Mouse (Mus musculus): ENCODE data around the gene Mettl8. TPM values are rescaled to one million over a fixed set of nuclear protein-coding genes. Genes with fewer than 3 reads are reported as not detected.

The Mettl8 gene
- polyA plus RNA-seq, 1 experiment from 2014 or later: 18.6 TPM

GRCm38 (mm10) chr2:71071601-71072000, 16.2 kb upstream of the Mettl8 start:
- Histone ChIP-seq H3K36me3 (peaks cover 21% of the 10 kb centered on the region), H3K9me3 (no peaks in the 10 kb centered on the region), H3K4me1 (replicated peaks) (no peaks in the 10 kb centered on the region), H3K4me2 (no peak overlapping the region), H3K27me3 (no peaks in the 10 kb centered on the region), H3K27ac (replicated peaks) (no peak overlapping the region), H3K4me3 (no peak overlapping the region), H3K9ac (no peak overlapping the region)
- 95% methylated on average over 4 of the region's 4 CpGs for WGBS
- ATAC-seq (ENCODE audit: low read depth): no peak

- ATAC-seq (ENCODE audit: low read depth): no peak
These were observed 892 bp upstream of the Mettl8 start for GRCm38 (mm10) chr2:71056115-71056835.

GRCm38 (mm10) chr2:71054716-71055115, 667 bp downstream of the Mettl8 start:
- H3K4me3 ChIP-seq: peak overlapping the region; percentile 87
- peaks cover 16% of the 10 kb centered on the region for H3K36me3 ChIP-seq
- H3K27ac ChIP-seq (replicated peaks): no peak overlapping the region
- 36% methylated on average over 9 of the region's 9 CpGs for WGBS
- peaks cover 16% of the 10 kb centered on the region for H3K4me1 ChIP-seq (replicated peaks)
- peak overlapping the region; percentile 75 for H3K4me2 ChIP-seq
- H3K9me3 ChIP-seq: no peaks in the 10 kb centered on the region
- peak overlapping the region; percentile 81 for H3K9ac ChIP-seq
- no peak for ATAC-seq (ENCODE audit: low read depth)
- no peaks in the 10 kb centered on the region for H3K27me3 ChIP-seq

More at GRCm38 (mm10) chr2:71056115-71056835, 892 bp upstream of the Mettl8 start:
- peaks cover 25% of the 10 kb centered on the region for H3K36me3 ChIP-seq
- no peaks in the 10 kb centered on the region for H3K27me3 ChIP-seq
- peaks cover 16% of the 10 kb centered on the region for H3K4me1 ChIP-seq (replicated peaks)
- no peaks in the 10 kb centered on the region for H3K9me3 ChIP-seq
- H3K27ac ChIP-seq (replicated peaks): peak overlapping the region; percentile 97
- WGBS: 13% methylated on average over 21 of the region's 21 CpGs
- peak overlapping the region; percentile 91 for H3K9ac ChIP-seq
- peak overlapping the region; percentile 87 for H3K4me3 ChIP-seq
- peak overlapping the region; percentile 75 for H3K4me2 ChIP-seq

GRCm38 (mm10) chr2:71050511-71050910, 4.9 kb downstream of the Mettl8 start:
- WGBS: 93% methylated on average over 7 of the region's 7 CpGs
- Histone ChIP-seq H3K9me3 (no peaks in the 10 kb centered on the region), H3K4me1 (replicated peaks) (peaks cover 16% of the 10 kb centered on the region), H3K27me3 (no peaks in the 10 kb centered on the region), H3K36me3 (no peaks in the 10 kb centered on the region), H3K27ac (replicated peaks) (no peak overlapping the region), H3K4me3 (no peak overlapping the region), H3K4me2 (no peak overlapping the region), H3K9ac (no peak overlapping the region)
- ATAC-seq (ENCODE audit: low read depth): no peak

GRCm38 (mm10) chr2:71048896-71049295, 6.5 kb downstream of the Mettl8 start:
- no peaks in the 10 kb centered on the region for H3K36me3 ChIP-seq
- H3K9me3 ChIP-seq: no peaks in the 10 kb centered on the region
- 79% methylated on average over 12 of the region's 12 CpGs for WGBS
- no peak overlapping the region for H3K4me2 ChIP-seq
- no peak overlapping the region for H3K9ac ChIP-seq
- H3K4me3 ChIP-seq: no peak overlapping the region
- ATAC-seq (ENCODE audit: low read depth): no peak
- H3K4me1 ChIP-seq (replicated peaks): peaks cover 5% of the 10 kb centered on the region
- H3K27me3 ChIP-seq: no peaks in the 10 kb centered on the region
- no peak overlapping the region for H3K27ac ChIP-seq (replicated peaks)

- no peak overlapping the region for H3K4me2 ChIP-seq
- no peaks in the 10 kb centered on the region for H3K9me3 ChIP-seq
- ATAC-seq (ENCODE audit: low read depth): no peak
- 83% methylated on average over 6 of the region's 6 CpGs for WGBS
- H3K4me3 ChIP-seq: no peak overlapping the region
- H3K9ac ChIP-seq: no peak overlapping the region
- no peaks in the 10 kb centered on the region for H3K27me3 ChIP-seq
- H3K4me1 ChIP-seq (replicated peaks): no peaks in the 10 kb centered on the region
- H3K27ac ChIP-seq (replicated peaks): no peak overlapping the region
- no peaks in the 10 kb centered on the region for H3K36me3 ChIP-seq
These were observed 8.5 kb downstream of the Mettl8 start for GRCm38 (mm10) chr2:71046751-71047320.

- Histone ChIP-seq H3K4me3 (no peak overlapping the region), H3K9me3 (no peaks in the 10 kb centered on the region), H3K27me3 (no peaks in the 10 kb centered on the region), H3K9ac (no peak overlapping the region), H3K4me2 (no peak overlapping the region), H3K36me3 (no peaks in the 10 kb centered on the region), H3K4me1 (replicated peaks) (no peaks in the 10 kb centered on the region), H3K27ac (replicated peaks) (no peak overlapping the region)
- no peak for ATAC-seq (ENCODE audit: low read depth)
- 71% methylated on average over 6 of the region's 6 CpGs for WGBS
These were observed 9.2 kb downstream of the Mettl8 start for GRCm38 (mm10) chr2:71046151-71046550.

- H3K4me1 ChIP-seq (replicated peaks): peaks cover 7% of the 10 kb centered on the region
- H3K9ac ChIP-seq: no peak overlapping the region
- no peak overlapping the region for H3K4me3 ChIP-seq
- no peaks in the 10 kb centered on the region for H3K36me3 ChIP-seq
- H3K9me3 ChIP-seq: no peaks in the 10 kb centered on the region
- H3K27me3 ChIP-seq: no peaks in the 10 kb centered on the region
- no peak overlapping the region; the same call in 1 of the 2 replicates for H3K27ac ChIP-seq (replicated peaks)
- no peak for ATAC-seq (ENCODE audit: low read depth)
- 47% methylated on average over 11 of the region's 11 CpGs for WGBS
- peak overlapping the region; percentile 23; the same call in 1 of the 2 replicates for H3K4me2 ChIP-seq
These were observed 15.8 kb downstream of the Mettl8 start for GRCm38 (mm10) chr2:71039522-71040121.

GRCm38 (mm10) chr2:71037447-71037846, 17.9 kb downstream of the Mettl8 start:
- no peak for ATAC-seq (ENCODE audit: low read depth)
- 86% methylated on average over 6 of the region's 6 CpGs for WGBS
- H3K9me3 ChIP-seq: no peaks in the 10 kb centered on the region
- no peaks in the 10 kb centered on the region for H3K36me3 ChIP-seq
- H3K4me3 ChIP-seq: no peak overlapping the region
- H3K4me1 ChIP-seq (replicated peaks): peaks cover 27% of the 10 kb centered on the region
- no peak overlapping the region for H3K9ac ChIP-seq
- no peak overlapping the region for H3K27ac ChIP-seq (replicated peaks)
- H3K27me3 ChIP-seq: no peaks in the 10 kb centered on the region
- H3K4me2 ChIP-seq: no peak overlapping the region

- no peak overlapping the region for H3K4me2 ChIP-seq
- H3K27me3 ChIP-seq: no peaks in the 10 kb centered on the region
- H3K9me3 ChIP-seq: no peaks in the 10 kb centered on the region
- WGBS: 30% methylated on average over 8 of the region's 8 CpGs
- peak overlapping the region; percentile 64 for H3K27ac ChIP-seq (replicated peaks)
- peak; percentile 54; the same call in 1 of the 2 replicates for ATAC-seq (ENCODE audit: low read depth)
- 0 out of 2 replicates have a peak overlapping the region, but pooled peaks have one; percentile 22 for H3K9ac ChIP-seq
- no peak overlapping the region for H3K4me3 ChIP-seq
- H3K36me3 ChIP-seq: no peaks in the 10 kb centered on the region
- peaks cover 32% of the 10 kb centered on the region for H3K4me1 ChIP-seq (replicated peaks)
These were observed 21.4 kb downstream of the Mettl8 start for GRCm38 (mm10) chr2:71033987-71034386.

- no peaks in the 10 kb centered on the region for H3K27me3 ChIP-seq
- WGBS: 92% methylated on average over 4 of the region's 4 CpGs
- no peak overlapping the region for H3K27ac ChIP-seq (replicated peaks)
- peaks cover 32% of the 10 kb centered on the region for H3K4me1 ChIP-seq (replicated peaks)
- no peak overlapping the region for H3K4me3 ChIP-seq
- no peak for ATAC-seq (ENCODE audit: low read depth)
- H3K9me3 ChIP-seq: no peaks in the 10 kb centered on the region
- no peak overlapping the region for H3K9ac ChIP-seq
- no peaks in the 10 kb centered on the region for H3K36me3 ChIP-seq
- no peak overlapping the region for H3K4me2 ChIP-seq
These were observed 22.4 kb downstream of the Mettl8 start for GRCm38 (mm10) chr2:71033014-71033413.
